ENCODE assay signal across 10 mouse cellular contexts in genomic region chr8:127227407-127227806, GRCm38 (mm10).
DNase-seq lines count a peak whose midpoint lies in the region; ATAC-seq and TF ChIP-seq lines count a peak whose summit lies in the region.
"Had no signal": no experiment of that assay in that cellular context is flagged by ENCODE, and none has a peak within 500 bp of the region (broad histone marks: within the 10 kb centered on the region; RNA-seq: fewer than 3 reads in every experiment).

No protein-coding gene starts in this region.

- peak; percentile 63; the same call in 1 of the 2 replicates for ATAC-seq in forebrain, embryonic 15.5 days (replicated peaks)
- ATAC-seq in forebrain, embryonic 11.5 days (replicated peaks; ENCODE audit: low FRiP score) = no peak
- ATAC-seq in midbrain, embryonic 13.5 days = no peak
- ATAC-seq in midbrain, postnatal 0 days (ENCODE audit: low FRiP score) = no peak

- no peaks in the 10 kb centered on the region for H3K27me3 ChIP-seq in forebrain, embryonic 15.5 days
- H3K27me3 ChIP-seq in forebrain, embryonic 11.5 days (ENCODE audit: control insufficient read depth, insufficient read depth, low read length) = no peaks in the 10 kb centered on the region
- H3K27me3 ChIP-seq in midbrain, embryonic 13.5 days = no peaks in the 10 kb centered on the region
- no peaks in the 10 kb centered on the region for H3K27me3 ChIP-seq in midbrain, embryonic 10.5 days (ENCODE audit: low read depth, poor library complexity, severe bottlenecking)
- no peaks in the 10 kb centered on the region for H3K27me3 ChIP-seq in midbrain, postnatal 0 days (ENCODE audit: insufficient read depth, low read length)
- H3K27me3 ChIP-seq: CH12.LX had no signal

- H3K9me3 ChIP-seq in forebrain, embryonic 15.5 days = no peaks in the 10 kb centered on the region
- no peaks in the 10 kb centered on the region for H3K9me3 ChIP-seq in forebrain, embryonic 11.5 days (ENCODE audit: control insufficient read depth, low read length)
- no peaks in the 10 kb centered on the region for H3K9me3 ChIP-seq in midbrain, embryonic 13.5 days
- no peaks in the 10 kb centered on the region for H3K9me3 ChIP-seq in midbrain, embryonic 10.5 days (replicated peaks)
- H3K9me3 ChIP-seq in midbrain, postnatal 0 days (ENCODE audit: low read length) = no peaks in the 10 kb centered on the region

- no peak for TF ChIP-seq CTCF in midbrain, postnatal 0 days (IDR thresholded peaks at IDR 0.05)
- TF ChIP-seq CTCF in left cerebral cortex, adult 2 months (IDR thresholded peaks at IDR 0.05) = no peak

- H3K4me3 ChIP-seq in forebrain, embryonic 15.5 days = no peak overlapping the region
- no peak overlapping the region for H3K4me3 ChIP-seq in forebrain, embryonic 11.5 days (ENCODE audit: low read depth, low read length)
- no peak overlapping the region for H3K4me3 ChIP-seq in midbrain, embryonic 13.5 days (replicated peaks)
- H3K4me3 ChIP-seq in midbrain, embryonic 10.5 days = no peak overlapping the region
- no peak overlapping the region for H3K4me3 ChIP-seq in midbrain, postnatal 0 days (ENCODE audit: low read depth, low read length)
- no peak overlapping the region for H3K4me3 ChIP-seq in left cerebral cortex, adult 2 months

- 59% methylated on average over 4 of the region's 4 CpGs for WGBS in forebrain, embryonic 15.5 days
- WGBS in forebrain, embryonic 11.5 days = 87% methylated on average over 4 of the region's 4 CpGs
- WGBS in midbrain, embryonic 13.5 days = 84% methylated on average over 4 of the region's 4 CpGs
- WGBS in midbrain, embryonic 10.5 days = 92% methylated on average over 4 of the region's 4 CpGs
- 64% methylated on average over 4 of the region's 4 CpGs for WGBS in midbrain, postnatal 0 days

- H3K9ac ChIP-seq in forebrain, embryonic 15.5 days (replicated peaks) = no peak overlapping the region
- H3K9ac ChIP-seq in forebrain, embryonic 11.5 days (ENCODE audit: low read length) = no peak overlapping the region
- no peak overlapping the region for H3K9ac ChIP-seq in midbrain, embryonic 13.5 days (replicated peaks)
- no peak overlapping the region for H3K9ac ChIP-seq in midbrain, postnatal 0 days (replicated peaks; ENCODE audit: low read length, poor library complexity, severe bottlenecking)

- no peak for DNase-seq in forebrain, embryonic 11.5 days (ENCODE audit: low spot score)
- no peak for DNase-seq in midbrain, embryonic 10.5 days (ENCODE audit: low spot score)
- DNase-seq in heart, adult 9 months (ENCODE audit: low spot score in 2 of 2) = peak; percentile 51 to 59
- DNase-seq in midbrain, postnatal 0 days (ENCODE audit: low spot score) = peak; percentile 48
- DNase-seq in left cerebral cortex, adult 2 months (ENCODE audit: extremely low spot score in 1 of 2, low spot score in 2 of 2) = no peak
- no peak for DNase-seq in right cerebral cortex, postnatal 4 days
- DNase-seq: retina, postnatal 1 day had no signal

- H3K4me2 ChIP-seq in forebrain, embryonic 15.5 days (replicated peaks) = no peak overlapping the region
- no peak overlapping the region for H3K4me2 ChIP-seq in forebrain, embryonic 11.5 days (ENCODE audit: low read depth, low read length, severe bottlenecking)
- no peak overlapping the region for H3K4me2 ChIP-seq in midbrain, embryonic 13.5 days (replicated peaks)
- no peak overlapping the region for H3K4me2 ChIP-seq in midbrain, postnatal 0 days (ENCODE audit: low read depth, low read length, poor library complexity, severe bottlenecking)

- peaks cover 16% of the 10 kb centered on the region for H3K4me1 ChIP-seq in forebrain, embryonic 15.5 days
- H3K4me1 ChIP-seq in forebrain, embryonic 11.5 days (replicated peaks; ENCODE audit: control insufficient read depth, insufficient read depth, low read length) = no peaks in the 10 kb centered on the region
- peaks cover 22% of the 10 kb centered on the region for H3K4me1 ChIP-seq in midbrain, embryonic 13.5 days (replicated peaks)
- peaks cover 19% of the 10 kb centered on the region for H3K4me1 ChIP-seq in midbrain, embryonic 10.5 days
- peaks cover 6% of the 10 kb centered on the region; the same call in 1 of the 2 replicates for H3K4me1 ChIP-seq in midbrain, postnatal 0 days (ENCODE audit: insufficient read depth, low read length)

- H3K27ac ChIP-seq in forebrain, embryonic 15.5 days (replicated peaks) = no peak overlapping the region
- H3K27ac ChIP-seq in forebrain, embryonic 11.5 days (ENCODE audit: low read depth, low read length) = no peak overlapping the region
- H3K27ac ChIP-seq in midbrain, embryonic 13.5 days = 0 out of 2 replicates have a peak overlapping the region, but pooled peaks have one; percentile 2
- no peak overlapping the region for H3K27ac ChIP-seq in midbrain, embryonic 10.5 days (replicated peaks)
- no peak overlapping the region for H3K27ac ChIP-seq in midbrain, postnatal 0 days (ENCODE audit: low read depth, low read length)
- no peak overlapping the region for H3K27ac ChIP-seq in left cerebral cortex, adult 2 months

- intact Hi-C loops in left cerebral cortex, adult 2 months (cut with DNase I) = no loop called here

- no peaks in the 10 kb centered on the region for H3K36me3 ChIP-seq in forebrain, embryonic 15.5 days
- no peaks in the 10 kb centered on the region for H3K36me3 ChIP-seq in forebrain, embryonic 11.5 days (ENCODE audit: control insufficient read depth, insufficient read depth, low read length)
- H3K36me3 ChIP-seq in midbrain, embryonic 13.5 days = no peaks in the 10 kb centered on the region
- no peaks in the 10 kb centered on the region for H3K36me3 ChIP-seq in midbrain, embryonic 10.5 days
- no peaks in the 10 kb centered on the region for H3K36me3 ChIP-seq in midbrain, postnatal 0 days (ENCODE audit: insufficient read depth, low read length)

Comparison
In these comparisons a context has a peak if more than half of its experiments do, and no peak if none do; other contexts are left out.
1. DNase-seq: peak in heart, adult 9 months (2 of 2) and midbrain, postnatal 0 days (single experiment); none in forebrain, embryonic 11.5 days (single experiment), midbrain, embryonic 10.5 days (single experiment), left cerebral cortex, adult 2 months (0 of 2) and right cerebral cortex, postnatal 4 days (single experiment).